Comparison of ENCODE assay signal across 8 mouse cellular contexts in genomic region chr2:132110702-132111101, GRCm38 (mm10). TPM values are rescaled to one million over a fixed set of nuclear protein-coding genes. Genes with fewer than 3 reads are reported as not detected.
DNase-seq lines count a peak whose midpoint lies in the region; ATAC-seq lines count a peak whose summit lies in the region.
"Had no signal": no experiment of that assay in that cellular context is flagged by ENCODE, and none has a peak within 500 bp of the region (broad histone marks: within the 10 kb centered on the region; RNA-seq: fewer than 3 reads in every experiment).

No protein-coding gene starts in this region.

- H3K27ac ChIP-seq in kidney, embryonic 14.5 days (ENCODE audit: low read depth, low read length), result no peak overlapping the region
- H3K27ac ChIP-seq: liver, embryonic 14.5 days had no signal

- no peaks in the 10 kb centered on the region for H3K27me3 ChIP-seq in kidney, embryonic 14.5 days (ENCODE audit: control insufficient read depth, insufficient read depth, low read length)

- peak; percentile 47 to 54 for DNase-seq in kidney, postnatal 36 days
- peak; percentile 63 to 66 for DNase-seq in B cell, adult 2 months
- DNase-seq in T-cell, adult 2 months (ENCODE audit: low spot score), result peak; percentile 52
- DNase-seq in lung, postnatal 25 days (ENCODE audit: low spot score), result peak; percentile 68
- no peak for DNase-seq in MN1 (ENCODE audit: low spot score)
- DNase-seq in layer of hippocampus, postnatal 36 days, result no peak

- no peak overlapping the region for H3K4me3 ChIP-seq in kidney, embryonic 14.5 days (ENCODE audit: low read length)

- H3K9me3 ChIP-seq in kidney, embryonic 14.5 days (ENCODE audit: control insufficient read depth, low read length), result no peaks in the 10 kb centered on the region

- H3K4me1 ChIP-seq in kidney, embryonic 14.5 days (ENCODE audit: control insufficient read depth, insufficient read depth, low read length), result peaks cover 28% of the 10 kb centered on the region; the same call in 1 of the 2 replicates

- 45% methylated on average over 3 of the region's 3 CpGs for WGBS in kidney, embryonic 14.5 days

- H3K36me3 ChIP-seq in kidney, embryonic 14.5 days (ENCODE audit: control insufficient read depth, insufficient read depth, low read length), result no peaks in the 10 kb centered on the region

- no peak overlapping the region for H3K4me2 ChIP-seq in kidney, embryonic 14.5 days (replicated peaks; ENCODE audit: low read depth, low read length)

- H3K9ac ChIP-seq in kidney, embryonic 14.5 days (ENCODE audit: low read depth, low read length), result no peak overlapping the region
- H3K9ac ChIP-seq: liver, embryonic 14.5 days had no signal

- no peak for ATAC-seq in kidney, embryonic 14.5 days (ENCODE audit: low FRiP score, low TSS enrichment)

RNA-seq across cellular contexts. Expression of gene Slc23a2, which starts 34.2 kb away (rescaled TPM):
- polyA plus RNA-seq in kidney, embryonic 14.5 days (2014; fragmentation: Nextera tagmentation; extraction: Ambion mirVana), result 12.0 and 18.0 TPM in 2 replicates
- total RNA-seq in layer of hippocampus, postnatal 36 days (2021), result 10 to 100 TPM; 94.4 to 98.1 TPM

Comparison
In these comparisons a context has a peak if more than half of its experiments do, and no peak if none do; other contexts are left out.
1. DNase-seq: peak in kidney, postnatal 36 days (2 of 2), B cell, adult 2 months (2 of 2), T-cell, adult 2 months (single experiment) and lung, postnatal 25 days (single experiment); none in MN1 (single experiment) and layer of hippocampus, postnatal 36 days (0 of 2).